Mouse (Mus musculus): ENCODE results near the gene Ykt6.
A peak's percentile ranks its signal among the peaks of the same experiment; 100 is the strongest.
"Not testable (repeated sequence)": the region's sequence is repeated elsewhere in the genome, so short reads cannot be mapped to it uniquely, and the experiment has no call there.

Ykt6 gene

DNA sequence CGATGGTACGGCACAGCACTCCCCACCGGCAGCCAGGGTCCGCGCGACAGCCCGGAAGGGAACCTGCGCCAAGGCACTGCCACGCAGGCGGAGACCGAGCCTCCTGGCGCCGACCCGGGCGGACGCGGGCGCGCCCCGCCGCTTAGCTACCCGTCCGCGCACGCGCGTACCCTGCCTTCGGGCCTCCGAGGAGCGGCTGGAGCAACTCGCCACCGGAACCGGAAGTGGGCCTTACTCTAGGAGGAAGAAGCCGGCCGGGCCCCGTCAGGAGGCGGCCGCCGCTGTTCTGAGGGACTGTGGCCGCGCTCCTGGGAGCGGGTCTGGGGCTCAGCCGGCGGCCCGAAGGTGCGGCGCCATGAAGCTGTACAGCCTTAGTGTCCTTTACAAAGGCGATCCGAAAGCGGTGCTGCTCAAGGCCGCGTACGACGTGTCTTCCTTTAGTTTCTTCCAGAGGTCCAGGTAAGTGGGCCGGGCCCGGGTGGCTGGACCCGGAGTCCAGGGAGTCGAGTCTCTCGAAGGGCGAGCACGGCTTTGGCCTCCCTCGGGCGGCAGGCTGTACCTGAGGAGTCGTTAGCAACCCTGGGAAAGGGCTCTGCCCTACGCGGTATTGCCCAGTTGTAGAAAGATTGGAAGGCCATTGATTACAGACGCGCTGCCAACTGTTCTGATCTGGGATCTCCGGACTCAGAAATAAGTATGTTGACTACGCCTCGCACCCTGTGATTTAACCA is at the start of gene Ykt6:
Gene Ykt6 (plus strand): TSS at position 148 of the 731 bp plus-strand sequence.
- peak; percentile 96 for DNase-seq

DNA sequence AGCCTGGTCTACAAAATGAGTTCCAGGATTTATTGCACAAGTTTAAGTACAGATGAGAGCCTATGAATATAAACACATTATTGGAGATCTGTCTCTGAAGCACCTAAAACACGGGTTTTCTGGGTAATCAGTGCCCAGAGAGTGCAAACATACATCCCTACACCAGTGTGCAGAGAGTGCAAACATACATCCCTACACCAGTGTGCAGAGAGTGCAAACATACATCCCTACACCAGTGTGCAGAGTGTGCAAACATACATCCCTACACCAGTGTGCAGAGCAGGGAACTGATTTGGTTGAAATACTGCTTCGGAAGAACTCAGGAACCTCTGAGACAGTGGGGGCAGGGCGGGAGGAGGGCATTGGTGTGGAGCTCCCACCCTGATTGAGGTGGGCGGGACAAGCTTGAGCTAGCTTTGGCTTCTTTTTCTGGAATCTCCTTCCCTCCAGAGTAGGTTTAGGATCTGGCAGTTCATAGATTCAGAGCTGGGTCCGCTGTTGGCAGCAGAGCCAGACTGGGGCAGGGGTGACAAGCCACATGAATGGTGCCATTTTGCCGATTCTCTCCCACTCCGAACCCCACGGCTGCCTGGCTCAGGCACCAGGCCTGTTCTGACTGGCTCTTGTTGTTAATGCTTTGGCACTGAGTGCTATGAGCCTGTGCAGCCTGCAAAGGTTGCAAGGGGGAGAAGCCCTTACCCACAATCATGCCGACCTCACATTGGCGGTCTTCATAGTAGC is 49.5 kb upstream of the Ykt6 start:
- DNase-seq, result no peak

DNA sequence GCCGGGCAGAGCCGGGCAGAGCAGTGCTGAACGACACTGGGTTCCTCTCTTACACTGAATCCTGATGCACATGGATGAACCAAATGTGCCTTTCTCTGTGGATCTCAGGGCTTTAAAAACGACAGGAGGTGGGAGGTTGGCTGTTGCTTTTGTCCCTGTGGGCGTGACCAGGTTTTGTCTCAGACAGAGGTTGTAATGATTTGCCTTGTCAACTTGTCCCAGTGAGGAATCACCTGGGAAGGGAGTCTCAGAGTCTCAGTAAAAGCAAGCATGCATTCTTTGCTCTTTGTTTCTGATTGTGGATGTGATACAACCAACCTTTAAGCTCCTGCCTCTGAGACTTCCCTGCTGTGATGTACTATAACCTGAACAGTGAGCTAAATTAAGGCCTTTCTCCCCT is 48.4 kb upstream of the Ykt6 start:
- no peak for DNase-seq

DNA sequence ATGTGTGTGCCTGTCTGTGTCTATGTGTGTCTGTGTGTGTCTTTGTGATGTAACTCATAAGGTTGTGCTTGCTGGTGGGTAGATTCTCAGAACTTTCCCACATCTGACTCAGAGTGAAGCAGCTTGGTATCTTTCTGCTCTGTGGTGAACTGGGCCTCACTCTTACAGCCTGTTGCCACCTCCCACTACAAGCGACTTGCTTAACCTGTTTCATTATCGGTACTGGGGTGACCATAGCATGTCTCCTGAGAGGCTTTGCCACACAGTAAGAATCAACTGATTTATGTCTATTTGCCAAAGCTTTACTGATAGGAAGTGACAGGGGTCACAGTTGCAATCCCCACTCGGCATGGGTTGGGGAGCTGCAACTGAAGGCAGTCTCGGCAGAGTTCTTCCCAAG is 46.9 kb upstream of the Ykt6 start:
- no peak for DNase-seq

DNA sequence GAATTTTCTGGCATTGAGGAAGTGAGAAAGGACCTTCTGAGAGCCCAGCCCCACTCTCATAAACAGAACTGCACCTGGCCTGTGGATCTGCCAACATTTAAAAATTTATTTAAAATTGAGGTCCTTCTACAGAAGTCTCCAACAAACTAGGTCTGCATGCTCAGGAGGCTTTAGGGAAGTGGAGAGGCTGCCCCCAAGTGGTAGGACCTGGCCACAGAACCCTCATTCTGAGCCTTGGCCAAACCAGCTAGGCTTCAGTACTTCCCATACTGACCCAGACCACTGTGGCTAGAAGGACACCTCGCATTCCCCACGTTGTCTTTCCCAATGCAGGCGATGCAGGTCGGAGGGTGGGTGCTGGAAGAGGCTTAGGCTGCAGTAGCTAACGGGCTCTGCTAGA is 42.9 kb upstream of the Ykt6 start:
- DNase-seq, result peak; percentile 80

DNA sequence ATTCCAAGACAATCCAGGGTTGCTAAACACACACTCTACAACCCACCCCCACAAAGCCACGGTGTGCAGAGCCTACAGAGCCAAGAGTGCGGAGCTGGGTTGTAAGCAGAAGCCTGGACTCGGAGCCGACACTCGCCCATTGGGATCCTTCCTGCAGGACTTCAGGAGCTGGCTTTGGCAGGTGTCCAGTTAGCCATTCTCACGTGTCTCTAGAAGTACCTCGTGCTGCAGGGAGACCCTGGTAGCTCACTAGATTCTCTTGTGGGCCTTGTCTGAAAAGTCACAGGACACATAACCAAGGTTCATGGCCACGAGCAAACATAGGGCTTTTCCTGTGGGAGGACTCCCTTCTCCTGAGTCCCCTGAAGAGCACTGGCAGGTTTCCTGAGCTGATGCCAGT is 42.2 kb upstream of the Ykt6 start:
- peak; percentile 47 for DNase-seq

DNA sequence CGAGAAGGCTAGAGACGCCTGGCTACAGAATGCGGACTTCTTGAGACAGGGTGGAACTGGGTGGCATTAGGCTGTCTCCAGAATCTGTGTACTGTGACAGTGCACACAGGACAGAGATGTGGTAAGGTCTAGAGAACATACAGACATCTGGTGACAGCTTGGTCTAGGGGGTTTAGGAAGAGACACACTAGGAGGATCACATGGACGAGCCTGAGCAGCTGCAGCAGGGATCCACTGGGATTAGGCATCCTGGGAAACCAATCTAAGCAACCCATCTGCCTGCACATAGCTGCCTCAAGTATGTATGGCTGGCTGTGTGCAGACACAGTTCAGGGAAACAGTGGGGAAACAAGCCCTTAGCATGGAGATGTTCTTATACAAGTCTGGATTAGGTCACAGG is 41.6 kb upstream of the Ykt6 start:
- no peak for DNase-seq

DNA sequence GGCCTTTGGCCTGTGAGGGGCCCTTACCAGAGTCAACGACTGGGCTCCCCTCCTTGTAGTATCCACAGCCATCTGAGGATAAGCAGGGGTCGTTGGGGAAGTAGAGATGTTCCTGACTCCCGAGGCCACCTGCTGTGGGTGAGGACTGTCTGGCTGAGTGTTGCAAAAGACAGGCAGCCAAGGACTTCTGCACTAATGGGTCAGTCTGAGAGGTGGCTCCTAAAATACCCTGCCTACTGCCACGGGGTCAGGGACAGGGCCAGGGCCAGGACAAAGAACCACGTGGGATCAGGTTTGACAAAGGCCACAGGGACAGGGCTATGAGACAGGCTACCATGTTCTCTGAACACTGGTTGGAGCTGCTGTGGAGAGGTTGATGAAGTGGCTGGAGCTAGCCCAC is 40.6 kb upstream of the Ykt6 start:
- peak; percentile 24 for DNase-seq

DNA sequence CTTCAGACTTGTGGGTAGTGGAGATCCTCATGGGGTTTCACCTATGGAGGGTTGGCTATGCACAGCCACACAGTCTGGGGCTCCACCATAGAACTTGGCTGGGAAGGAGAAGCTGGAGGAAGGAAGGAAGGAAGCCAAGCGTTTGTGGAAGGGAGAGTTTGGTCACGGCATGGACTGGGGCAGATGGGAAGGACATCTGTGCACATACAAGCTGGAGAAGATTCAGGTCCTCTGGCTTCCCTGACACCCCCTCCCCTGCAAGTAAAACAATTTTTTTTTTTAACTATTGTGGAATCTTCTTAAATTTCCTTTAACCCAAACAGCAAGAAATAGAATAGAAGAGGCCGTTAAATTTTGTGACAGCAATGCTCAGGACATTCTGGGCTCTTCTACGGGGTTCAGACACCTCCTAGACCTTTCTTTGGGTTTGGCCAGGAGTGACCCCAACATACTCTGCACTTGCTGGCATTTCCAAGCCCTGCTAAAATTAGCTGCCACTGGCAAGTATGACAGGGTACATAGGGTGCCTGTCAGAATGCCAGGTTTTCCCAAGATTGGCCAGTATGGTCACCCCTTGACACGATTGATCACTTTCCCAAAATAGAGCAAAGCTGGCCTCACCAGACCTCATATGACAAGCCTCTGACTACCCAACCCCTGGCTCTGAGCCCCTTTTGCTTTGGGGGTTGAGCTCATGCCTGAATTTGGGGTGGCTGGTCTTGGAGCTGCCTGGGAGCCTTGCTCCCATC is 39.9 kb upstream of the Ykt6 start:
- DNase-seq, result peak; percentile 62

DNA sequence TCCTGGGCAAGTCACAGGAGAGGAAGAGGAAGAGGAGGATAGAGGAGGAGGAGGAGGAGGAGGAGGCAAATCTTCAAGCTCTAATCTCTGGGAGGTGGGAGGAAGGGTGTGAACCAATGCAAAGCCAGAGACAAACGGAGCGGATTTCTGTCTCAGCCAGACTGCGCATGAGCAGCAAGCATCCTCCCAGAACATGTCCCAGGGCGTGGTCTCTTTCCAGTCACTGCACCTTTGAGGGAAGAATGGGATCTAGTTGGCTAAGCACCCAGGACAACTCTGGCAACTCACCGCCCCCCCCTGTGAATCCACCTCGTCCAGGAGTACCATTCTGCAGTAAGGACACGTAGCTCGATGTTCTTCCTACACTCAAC is 39.3 kb upstream of the Ykt6 start:
- peak; percentile 74 for DNase-seq

DNA sequence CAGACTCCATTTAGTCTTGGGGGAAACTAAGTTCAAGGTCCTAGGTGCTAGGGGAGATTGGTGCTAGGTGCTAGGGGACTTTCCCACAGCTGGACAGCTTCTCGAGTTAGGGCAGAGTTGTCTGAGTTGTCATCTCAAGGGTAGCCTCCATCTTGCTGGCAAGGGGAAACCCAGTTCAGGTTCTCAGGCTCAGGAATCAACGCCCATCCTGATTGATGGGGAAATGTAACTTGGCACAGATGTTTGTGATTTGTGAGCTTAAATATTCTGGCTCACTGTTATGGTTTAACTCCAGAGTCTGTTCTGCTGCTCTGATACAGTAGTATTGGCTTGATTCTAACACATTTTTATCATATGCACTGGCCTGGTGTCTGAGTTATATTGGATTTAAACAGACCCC is 37.4 kb upstream of the Ykt6 start:
- no peak for DNase-seq

DNA sequence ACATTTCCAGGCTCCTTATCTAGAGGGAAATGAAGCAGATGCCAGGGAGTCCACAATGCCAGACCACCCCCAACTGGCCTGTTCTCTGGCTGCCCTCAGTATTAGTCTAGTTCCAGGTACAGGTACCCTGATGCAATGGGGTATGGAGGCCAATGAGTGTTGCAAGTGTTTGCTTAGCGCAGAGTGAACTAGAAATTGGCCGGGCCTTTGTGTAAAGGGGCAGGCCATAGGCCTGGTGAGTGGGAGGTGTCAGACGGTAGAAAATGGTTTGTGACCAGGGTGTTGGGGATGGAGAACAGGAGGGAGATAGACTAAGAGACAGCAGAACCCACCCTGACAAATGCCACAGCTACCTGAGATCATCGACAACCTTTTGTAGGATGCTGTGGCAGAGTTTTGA is 35.9 kb upstream of the Ykt6 start:
- DNase-seq, result no peak

DNA sequence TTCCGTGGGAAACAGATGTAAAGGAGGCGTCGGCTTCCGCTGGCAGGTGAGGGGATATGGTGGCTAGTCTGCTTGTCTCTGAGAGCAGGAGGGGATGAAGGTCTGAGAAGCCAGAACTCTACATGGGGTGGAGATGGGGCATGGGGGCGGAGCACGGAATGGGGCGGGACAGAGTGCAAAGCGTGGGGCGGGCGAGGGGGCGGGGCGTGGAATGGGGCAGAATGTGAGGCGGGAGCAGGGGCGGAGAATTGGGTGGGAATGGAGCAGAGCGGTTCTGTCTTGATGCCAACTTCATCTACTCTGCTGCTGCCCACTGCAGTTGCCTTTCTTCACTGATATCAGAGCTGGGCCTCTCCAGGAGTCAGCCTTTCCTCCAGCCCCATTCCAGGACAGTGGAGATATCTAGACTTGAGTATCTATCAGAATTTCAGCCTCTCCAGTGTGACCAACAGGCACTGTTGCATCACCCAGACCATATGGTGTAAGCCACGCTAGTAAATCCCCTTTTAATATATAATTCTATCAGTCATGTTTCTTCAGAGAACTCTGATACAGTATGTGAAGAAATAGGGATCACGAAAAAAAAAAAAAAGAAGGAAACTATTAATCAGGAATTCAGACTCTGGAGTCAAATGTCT is 35.1 kb upstream of the Ykt6 start:
- no peak for DNase-seq

DNA sequence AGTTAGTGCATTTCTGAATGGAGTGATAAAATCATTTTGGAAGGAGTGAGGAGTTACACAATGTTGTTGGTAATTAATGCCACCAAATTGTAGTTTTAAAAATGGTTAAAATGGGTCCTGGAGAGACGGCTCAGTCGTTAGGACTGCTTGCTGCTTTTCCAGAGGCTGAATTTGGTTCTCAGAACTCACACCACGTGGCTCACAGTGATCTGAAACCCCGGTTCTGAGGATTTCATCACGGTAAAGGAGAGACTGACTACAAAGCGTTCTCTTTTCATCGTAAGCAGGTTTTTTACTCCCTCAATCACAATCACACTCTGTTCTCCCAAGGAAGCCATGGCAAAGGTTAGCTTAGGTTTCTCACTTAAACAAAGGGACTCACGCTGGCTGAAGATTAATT is 30.8 kb upstream of the Ykt6 start:
- DNase-seq, result no peak

DNA sequence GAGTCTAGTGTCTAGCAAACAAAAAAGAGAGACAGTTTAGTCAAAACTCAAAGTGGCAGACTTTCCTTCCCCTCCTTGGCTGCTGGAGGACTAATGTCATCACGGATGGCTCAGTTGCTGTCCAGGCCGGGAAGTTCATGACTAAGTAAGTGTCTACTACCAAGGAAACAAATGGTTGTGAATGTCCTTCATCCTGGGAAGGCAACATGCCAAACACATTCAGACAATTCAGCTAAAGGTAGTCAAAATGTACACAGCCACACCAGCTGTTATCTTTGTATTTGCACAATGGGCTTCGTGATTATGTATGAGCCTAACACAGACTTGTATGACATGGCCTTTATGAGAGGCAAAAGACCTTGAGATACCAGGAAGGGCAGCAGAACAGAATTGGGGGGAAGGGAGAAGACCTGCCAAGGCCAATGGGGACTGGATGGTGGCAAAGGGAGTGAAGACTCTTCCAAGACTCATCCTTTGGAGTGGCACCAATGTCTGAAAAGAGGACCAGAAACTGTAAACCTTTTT is 28.7 kb upstream of the Ykt6 start:
- DNase-seq, result no peak

DNA sequence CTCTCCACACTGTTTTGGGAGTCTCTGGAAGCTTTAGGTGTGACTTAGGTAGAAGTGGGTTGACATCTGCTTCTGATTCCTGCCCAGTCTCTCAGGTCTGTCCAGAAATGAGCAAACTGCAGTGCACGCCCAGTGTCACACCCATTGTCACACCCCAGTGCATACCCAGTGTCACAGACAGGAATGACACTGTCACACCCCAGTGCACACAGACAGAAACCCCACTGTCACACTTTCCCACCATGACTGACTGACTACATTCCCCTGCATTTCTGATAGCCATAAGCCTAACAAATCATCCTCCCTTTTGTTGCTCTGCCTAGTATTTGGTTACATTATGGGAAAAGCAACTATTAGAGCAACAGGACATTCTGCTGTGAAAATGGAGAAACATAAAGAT is 24.9 kb upstream of the Ykt6 start:
- DNase-seq, result no peak

DNA sequence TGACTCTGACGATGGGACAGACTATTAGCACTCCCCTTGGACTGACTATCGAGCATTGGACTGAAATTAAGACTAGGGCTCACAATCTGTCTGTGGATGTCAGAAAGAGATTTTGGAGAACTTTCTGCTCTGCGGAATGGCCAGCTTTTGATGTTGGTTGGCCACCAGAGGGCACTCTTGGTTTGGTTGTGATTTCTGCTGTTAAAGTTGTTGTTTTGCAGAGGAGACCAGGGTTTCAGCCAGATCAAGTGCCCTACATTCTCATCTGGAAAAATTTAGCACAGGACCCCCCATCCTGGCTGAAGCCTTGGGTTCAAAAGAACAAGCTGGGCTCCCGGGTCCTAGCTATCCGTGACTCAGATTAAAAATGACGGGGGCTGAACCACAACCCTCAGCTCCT is 23.5 kb upstream of the Ykt6 start:
- not testable (repeated sequence) for DNase-seq

DNA sequence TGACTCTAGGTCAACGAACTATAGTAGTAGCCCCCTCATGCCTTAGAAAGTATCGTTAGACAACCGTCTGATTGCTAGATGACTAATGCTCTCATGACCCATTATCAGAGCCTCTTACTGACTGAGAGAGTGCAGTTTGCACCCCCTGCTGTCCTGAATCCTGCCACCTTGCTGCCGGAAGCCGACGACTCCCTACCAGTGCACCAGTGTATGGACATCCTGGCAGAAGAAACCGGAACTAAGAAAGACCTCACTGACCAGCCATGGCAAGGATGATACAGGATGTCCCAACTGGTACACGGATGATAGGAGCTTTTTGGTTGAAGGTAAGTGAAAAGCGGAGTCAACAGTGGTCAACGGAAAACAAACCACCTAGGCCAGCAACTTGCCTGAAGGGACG is 21.0 kb upstream of the Ykt6 start:
- not testable (repeated sequence) for DNase-seq

DNA sequence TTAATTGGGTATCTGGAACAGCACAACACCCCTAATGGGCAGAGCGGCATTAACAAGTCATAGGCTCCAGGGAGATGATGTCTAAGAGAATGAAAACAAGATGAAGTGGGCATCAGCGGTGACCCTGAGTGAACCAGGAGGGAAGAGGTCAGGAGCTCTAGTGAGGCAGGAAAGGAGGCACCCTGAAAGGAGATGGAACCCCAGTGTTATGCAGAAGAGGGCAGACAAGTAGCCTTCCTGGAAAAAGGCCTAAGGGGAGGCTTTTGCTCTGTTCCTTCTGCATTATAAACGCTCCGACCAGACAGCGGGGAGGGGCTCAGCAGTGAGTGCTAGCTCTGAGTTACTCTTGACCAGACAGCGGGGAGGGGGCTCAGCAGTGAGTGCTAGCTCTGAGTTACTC is 12.5 kb upstream of the Ykt6 start:
- DNase-seq, result no peak

DNA sequence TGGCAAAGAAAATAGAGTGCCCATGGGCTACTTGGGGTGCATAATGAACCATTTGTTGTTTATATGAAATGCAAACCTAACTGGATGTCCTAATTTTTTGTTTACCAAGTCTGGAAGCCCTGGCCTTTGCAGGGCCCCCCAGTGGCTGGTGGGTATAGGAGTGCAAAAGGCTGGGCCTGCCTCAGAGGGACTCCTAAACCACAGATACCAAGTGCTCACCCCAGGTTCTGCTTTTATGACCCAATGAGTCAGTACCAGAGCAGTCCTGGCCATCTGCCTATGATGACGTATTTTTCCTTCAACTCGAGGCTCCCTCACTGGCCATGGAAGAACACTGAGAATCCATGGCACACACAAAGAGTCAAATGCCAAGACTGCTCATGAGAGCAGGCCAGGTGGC is 10.4 kb upstream of the Ykt6 start:
- DNase-seq, result no peak

DNA sequence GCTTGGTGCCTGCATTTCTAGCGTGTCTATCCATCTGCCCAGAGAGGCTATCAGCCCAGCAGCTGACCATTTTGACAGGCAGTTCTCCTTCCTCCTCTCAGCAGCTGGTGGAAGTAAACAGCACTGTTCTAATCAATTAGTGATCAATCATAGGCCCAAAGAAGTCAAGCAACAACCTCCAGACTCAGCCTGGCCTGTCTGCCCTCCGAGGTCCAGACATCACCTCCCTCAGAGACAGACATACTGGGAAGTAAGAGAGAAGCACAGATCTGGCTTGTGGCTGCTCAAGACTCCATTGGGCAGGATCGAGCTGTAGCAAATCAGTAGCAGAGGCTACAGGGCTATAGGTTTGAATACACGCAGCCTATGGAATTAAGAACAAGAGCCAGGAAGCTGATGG is 7.7 kb upstream of the Ykt6 start:
- DNase-seq, result no peak

DNA sequence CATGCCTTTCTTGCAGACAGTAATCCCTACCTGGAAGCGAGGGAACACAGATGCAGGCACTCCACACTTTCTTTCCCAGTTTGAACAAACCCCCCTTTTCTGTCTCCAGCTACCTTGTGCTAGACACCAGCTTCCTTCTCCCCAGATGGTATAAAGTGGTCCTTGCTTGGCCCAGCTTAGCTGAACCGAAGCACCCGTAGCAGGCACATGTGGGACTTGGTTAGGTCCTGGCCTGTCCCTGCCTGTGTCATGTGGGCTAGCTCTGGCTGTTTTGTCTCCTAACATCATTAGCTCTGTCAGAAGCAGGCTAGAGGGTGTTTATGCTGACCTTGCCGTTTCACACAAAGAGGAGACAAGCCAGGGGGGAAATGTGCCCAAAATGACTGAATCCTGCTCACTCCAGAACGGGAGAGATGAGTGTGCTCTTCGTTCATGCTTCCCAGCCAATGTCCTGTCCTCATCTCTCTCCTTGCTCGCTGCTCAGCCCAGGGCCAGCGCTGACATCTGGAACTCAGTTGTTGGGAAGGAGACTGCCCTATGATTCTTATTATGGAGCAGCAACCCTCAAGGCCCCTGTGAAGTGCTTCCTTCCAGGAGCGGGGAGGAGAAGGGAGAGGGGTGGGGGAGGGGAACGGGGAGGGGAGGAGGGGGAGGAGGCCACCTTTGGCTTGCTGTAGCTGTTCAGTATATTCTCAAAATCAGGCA is 6.8 kb upstream of the Ykt6 start:
- DNase-seq, result no peak
